Mouse (Mus musculus) left cerebral cortex, postnatal 10 days (tissue): Measurements from ENCODE around the gene Syn2. TPM values are rescaled to one million over a fixed set of nuclear protein-coding genes. Genes with fewer than 3 reads are reported as not detected.

ENCODE experiments used
- DNase-seq, 2 experiments: peaks; one replicate each; pipeline ENCODE4 v3.0.0; 2021 to 2022; ENCODE audit warnings: low spot score in 2 of 2, mixed read lengths in 1 of 2; ENCODE audit errors: extremely low spot score in 1 of 2
- intact Hi-C: fragments of 180-260 bp; cut with DNase I; formaldehyde crosslinking; loops from one replicate; pipeline ENCODE4 v1.15.1; 2025
- total RNA-seq, 2 experiments: library from RNA; stranded (reverse); gene quantifications; 2 replicates each; pipeline ENCODE4 v1.2.3; 2021

Gene Syn2
- total RNA-seq, 2 experiments from 2014 or later, result 399 to 403 TPM

DNA sequence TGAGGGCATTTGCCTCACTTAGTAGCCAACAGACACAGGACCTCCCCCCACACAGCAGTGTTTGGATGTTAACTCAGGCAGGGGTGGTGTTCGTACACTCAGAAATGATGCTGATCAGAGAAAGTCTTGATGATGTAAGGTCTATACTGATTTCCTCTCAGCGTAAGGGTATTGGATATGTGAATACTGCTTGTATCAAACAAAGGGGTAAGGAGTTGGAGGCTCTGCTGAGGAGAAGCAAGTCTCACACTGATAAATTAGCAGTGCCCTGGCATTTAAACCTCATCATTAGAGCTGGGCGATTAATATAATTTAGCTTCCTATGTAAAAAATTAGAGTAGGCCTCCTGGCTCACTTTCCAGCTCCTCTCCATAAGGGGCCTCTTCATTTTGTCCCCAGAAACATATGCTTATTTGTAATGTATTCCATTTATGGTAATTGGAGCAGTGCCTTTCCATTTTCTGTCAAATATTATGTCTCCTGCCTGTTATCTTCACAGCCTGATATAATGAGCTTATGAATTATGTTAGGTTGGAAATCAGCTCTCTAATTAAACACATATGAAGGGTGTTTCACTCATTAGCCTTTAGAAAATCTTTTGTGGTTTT, 31.3 kb downstream of the Syn2 start:
- intact Hi-C loops, result no loop called here
- no peak for DNase-seq

DNA sequence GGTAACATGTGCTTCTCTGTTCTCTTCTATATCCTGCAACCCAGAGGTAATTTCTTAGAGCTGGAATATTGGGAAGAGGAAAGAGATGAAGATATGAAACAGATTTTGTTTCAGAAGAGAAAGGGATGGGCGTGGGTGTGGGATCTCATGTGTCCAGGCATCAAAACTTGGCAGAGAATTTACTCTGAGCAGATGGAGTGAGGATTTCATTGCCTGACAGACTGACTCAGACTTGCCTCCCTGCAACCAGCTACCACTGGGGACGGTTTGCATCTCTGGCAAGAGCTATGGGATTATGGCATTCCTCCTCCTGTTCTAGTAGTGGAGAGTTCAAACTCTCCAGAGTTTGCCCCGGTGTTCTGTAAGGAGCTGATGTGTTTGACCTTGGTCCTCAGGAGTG, 34.2 kb downstream of the Syn2 start:
- DNase-seq, result peak; percentile 28 to 68
- intact Hi-C loops, result no loop called here

DNA sequence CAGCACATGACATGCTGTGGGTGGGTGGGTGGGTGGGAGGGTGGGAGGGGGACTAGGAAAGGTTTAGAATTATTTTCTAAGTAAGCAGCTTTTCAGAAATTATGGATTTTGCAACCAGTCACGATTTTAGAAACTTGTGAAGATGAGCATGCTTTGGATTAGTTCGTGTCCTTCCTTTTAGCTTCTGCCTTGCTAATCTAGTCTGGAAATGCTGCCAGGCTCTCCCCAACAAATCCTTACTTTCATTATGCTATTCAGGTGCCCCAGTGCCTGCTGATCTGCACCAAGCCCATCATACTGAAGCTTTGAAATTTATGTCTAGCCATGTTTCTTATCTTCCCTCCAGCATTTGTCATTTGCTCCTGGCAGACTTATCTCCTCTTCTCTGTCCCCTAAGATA, 34.8 kb downstream of the Syn2 start:
- intact Hi-C loops, result no loop called here
- DNase-seq, result no peak

DNA sequence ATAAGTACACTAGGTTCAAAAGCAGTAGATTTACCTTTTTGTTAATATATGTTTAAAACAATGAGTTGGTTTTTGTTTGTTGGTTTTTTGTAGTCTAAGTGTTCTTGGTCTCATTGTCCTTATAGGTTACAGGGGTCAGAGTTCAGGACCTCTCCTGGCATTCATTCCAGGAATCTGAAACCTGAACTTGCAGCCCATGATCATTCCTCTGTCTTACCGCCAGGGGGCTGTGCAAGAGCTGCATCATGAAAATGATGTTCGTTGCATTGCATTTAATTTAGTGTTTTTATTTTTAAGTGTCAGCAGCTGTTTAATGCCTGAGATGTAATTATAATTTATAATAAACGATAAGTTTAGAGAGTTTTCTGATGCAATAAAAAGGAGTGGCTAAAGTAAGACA, 40.1 kb downstream of the Syn2 start:
- intact Hi-C loops, result no loop called here
- peak in 1 of 2 experiments; percentile 23 for DNase-seq

DNA sequence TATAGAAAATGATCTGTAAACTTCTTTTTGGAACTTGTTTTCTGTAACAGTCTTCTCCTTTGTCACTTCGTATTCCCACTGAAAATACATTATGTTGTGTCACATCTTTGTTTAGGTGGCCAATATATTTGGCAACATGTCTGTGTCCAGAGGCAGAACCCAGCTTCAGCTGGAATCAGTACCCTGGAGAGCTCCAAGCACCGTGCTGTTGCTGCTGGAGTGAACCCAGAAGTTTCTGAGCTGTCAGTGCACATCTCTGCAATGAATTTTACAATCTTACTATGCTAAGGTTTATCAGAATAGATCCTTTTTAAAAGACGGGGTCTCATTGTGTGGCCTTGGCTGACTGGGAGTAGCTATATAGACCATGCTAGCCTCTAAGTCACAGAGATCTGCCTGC, 44.1 kb downstream of the Syn2 start:
- intact Hi-C loops, result no loop called here
- no peak for DNase-seq

DNA sequence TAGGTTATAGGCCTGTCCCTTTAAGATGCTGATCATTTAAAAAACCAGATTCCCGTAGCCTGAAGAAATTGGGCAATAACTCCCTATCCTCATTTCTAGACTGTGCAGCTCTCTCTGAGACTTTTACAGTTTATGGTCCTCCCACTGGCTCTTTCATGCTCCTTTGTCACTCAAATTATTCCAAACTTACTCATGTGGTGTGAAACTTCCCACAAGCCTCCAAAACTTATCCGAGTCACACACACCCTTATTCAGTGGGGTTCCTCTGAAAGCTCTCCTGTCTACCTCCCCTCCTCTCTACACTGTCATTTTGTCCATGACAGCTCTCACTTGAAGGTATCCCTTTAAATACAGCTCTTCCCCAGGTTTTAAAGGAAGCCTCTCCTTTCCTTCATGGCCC, 46.4 kb downstream of the Syn2 start:
- DNase-seq, result no peak
- intact Hi-C loops, result no loop called here

DNA sequence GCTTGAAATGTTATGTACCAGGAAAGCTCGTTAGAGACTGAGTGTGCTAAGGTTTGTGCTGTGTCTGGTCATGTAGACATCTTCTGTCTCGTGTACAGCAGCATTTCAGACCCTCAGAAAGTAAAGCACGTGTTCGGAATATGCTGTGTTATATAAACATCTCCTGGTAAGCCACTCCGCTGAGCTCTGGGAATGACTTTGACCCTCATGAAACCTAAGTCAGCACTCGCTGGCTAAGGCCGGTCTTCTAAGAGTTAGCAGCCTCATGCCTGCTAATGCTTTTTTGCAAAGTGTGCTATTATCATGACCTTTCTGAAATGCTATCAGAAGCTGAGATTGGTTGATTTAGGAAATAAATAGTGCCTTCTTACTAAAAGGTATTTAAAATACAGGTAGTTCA, 56.4 kb downstream of the Syn2 start:
- intact Hi-C loops, result no loop called here
- DNase-seq, result no peak

DNA sequence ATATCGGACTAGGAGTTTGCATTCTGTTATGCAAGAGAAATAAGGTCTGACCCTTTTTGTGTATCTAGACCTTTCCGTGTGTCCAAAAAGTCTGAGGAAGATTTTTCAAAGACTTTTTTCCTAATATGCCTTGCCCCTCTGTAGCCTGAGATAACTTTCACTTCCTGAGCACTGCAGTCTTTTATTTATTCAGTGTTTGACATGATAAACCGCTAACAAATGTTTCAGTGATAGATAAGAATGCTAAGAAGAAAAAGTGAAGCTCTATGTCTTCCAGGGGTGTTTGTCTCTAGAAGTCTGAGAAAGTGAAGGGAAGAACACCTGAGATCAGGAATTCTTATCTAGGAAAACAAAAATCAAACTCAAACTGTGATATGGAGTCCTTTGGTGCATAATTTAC, 66.1 kb downstream of the Syn2 start:
- no peak for DNase-seq
- intact Hi-C loops, result no loop called here

DNA sequence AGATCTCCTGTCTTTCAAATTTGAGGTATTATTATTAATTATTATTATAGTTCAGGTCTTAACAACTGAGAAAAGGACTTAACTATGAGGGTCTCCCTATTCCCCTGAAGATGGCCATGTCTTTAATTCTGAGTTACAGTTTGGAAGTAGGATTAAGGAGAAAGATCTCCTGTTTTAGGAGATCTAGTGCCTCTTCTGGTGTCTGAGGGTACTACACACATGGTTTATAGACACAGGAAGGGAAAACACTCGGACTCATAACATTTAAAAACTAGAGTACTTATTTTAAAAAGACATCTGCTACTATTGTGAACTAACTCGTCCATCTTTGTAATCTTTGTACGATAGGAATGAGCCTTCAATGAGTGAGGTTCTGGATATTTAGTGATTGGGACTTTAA, 68.3 kb downstream of the Syn2 start:
- DNase-seq, result no peak
- intact Hi-C loops, result no loop called here

DNA sequence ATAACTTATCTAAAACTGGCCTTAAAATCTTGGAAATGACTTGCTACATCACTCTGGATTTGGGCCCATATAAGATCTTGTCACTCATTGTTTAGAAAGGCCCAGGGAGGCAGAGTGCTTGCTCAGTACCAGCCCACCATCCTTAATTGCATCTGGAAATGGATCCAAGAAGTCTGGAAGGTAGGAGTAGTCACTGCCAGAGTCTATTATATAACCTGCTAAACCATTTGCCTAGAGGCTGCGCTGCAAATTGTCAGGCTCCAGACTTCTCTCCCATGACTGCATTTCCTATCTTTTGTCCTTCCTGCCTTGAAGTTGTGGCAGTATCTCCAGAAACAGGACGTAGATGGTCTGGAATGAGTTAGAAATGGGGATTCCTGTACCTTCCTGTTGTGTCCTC, 75.5 kb downstream of the Syn2 start:
- no peak for DNase-seq
- intact Hi-C loops, result no loop called here

DNA sequence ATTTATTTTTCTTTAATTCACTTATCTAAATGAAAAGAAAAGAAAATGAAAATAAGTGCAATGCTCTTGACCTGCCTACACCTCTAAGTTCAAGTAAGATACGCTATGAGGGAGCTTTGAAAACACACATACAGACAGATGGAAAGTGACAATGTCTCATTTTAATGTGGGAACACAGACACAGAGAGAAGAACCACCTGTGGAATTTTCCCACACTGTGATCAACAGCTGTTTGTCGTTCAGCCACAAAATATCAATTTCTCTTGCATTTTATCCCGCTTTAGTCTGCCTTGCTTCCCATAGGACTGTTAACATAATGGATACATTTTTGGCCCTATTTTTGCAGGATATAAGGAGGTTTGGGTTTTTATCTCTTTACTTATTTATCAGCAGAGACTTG, 76.1 kb downstream of the Syn2 start:
- no peak for DNase-seq
- intact Hi-C loops, result no loop called here

DNA sequence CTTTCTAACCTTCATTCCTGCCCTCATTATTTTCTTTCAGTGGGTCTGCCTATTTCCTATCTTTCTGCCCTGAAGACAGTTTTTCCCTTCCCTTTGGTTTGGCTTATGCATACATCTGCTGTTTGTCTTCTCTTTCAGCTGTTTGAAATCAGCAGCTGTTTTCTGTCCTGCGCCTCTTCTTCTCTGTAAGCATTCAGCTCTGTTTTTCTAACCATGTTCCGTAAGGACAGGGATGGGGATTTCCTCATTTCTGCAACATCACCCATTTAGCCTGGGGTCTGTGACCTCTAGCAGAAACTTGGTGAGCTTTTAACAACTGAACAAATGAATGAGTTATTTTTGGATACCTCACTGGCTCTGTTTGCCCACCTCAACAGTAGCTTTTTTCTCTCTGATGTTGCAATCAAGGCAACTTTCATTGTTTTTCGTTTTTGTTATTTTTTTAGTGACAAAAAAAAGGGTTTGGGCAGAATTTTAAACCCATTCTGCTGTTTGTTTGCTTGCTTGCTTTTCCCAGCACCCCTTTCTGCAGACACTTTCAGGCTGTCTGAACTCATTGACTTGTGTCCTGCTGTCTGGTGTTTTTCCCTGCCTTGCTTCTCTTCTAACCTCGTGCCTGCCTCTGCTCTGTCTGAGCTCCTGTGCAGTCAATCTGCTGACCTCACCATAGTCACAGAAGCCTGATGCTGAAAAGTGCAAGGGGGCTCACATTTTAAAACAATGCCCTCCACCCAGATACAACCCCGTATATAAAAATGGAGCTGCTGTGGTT, 77.6 kb downstream of the Syn2 start:
- intact Hi-C loops, result no loop called here
- DNase-seq, result no peak

DNA sequence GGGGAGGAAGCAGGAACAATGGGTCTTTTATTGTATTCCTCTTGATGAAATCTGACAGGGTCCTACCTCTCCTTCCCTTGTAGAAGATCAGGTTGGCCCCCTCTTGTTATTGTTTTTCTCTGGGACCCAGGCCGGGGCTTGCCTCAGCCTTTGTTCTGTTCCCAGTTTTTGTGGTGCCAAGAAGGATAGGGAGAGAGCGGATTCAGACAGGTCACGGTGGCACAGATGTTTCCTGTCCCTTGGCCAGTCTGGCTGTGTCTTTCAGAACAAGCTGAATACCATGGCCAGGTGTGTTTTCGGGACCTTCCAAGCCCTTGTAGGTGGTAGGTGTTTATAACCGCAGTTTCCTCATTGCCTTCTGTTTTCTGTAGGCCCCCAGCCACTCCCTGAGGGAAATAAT, 78.4 kb downstream of the Syn2 start:
- no peak for DNase-seq
- intact Hi-C loops, result no loop called here

DNA sequence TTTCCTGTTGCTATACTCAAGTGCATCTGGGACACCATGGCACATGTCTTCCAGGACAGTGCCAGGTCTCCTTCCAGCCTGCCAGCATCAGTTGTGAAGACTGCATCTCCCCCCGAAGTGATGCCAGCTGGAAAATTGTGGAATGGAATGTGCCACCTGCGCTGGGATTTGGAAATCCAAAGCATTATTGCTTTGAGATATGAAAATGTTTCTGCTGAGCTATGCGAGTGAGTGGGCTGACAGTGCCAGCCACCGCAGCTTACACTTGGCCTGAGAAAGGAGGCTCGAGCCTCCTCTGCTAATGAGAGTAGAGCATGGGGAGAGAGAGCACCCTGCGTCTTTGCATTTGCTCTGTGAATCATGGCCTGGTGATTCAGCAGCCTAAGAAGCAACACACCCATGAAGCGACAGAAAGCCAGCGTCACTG, 86.5 kb downstream of the Syn2 start:
- intact Hi-C loops, result loop anchor here (10.0 kb wide), 1 partner anchor 176 kb away; no protein-coding TSS in a partner anchor
- DNase-seq, result no peak

DNA sequence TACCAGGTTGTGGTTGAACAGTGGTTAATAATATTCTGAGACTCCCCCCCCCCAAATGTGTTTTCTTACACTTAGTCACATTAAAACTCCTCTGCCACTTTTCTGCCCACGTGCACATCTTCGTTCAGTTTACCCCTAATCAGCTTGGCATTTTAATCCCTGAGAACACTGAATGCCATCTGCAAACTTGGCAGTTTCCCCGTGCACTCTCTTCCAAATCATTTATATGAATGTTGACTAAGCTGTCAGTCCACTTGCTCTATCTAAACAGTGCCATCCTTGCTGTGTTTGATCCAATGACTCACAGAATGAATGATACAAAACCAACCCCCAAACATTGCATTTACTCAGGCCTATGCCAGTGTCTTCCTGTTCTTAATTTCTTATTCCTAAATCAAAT, 90.8 kb downstream of the Syn2 start:
- peak in 1 of 2 experiments; percentile 28 for DNase-seq
- intact Hi-C loops, result loop anchor here (5.0 to 10.0 kb wide), 2 partner anchors 42 to 181 kb away; no protein-coding TSS in a partner anchor

DNA sequence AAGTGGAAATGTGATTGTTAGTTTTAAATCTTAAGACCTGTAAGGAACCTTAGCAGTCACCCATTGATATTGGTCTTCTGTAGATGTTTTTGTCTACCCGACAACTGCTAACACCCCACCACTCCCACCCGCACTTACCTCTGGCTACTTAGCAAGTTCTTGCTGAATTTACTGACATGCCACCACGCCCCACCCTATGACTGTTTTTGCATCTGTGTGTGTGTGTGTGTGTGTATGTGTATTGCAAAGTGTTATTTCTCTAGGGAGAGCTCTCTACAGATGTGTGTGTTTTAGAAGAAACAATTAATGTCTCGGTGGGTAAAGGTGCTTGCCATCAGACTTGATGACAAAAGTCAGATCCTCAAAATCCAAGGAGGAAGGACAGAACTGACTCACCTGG, 92.3 kb downstream of the Syn2 start, which contains the start of gene Gm17482:
Gene Gm17482 (plus strand): TSS at position 301 of the 400 bp plus-strand sequence.
- DNase-seq, result no peak
- intact Hi-C loops, result loop anchor here (2.0 to 10.0 kb wide), 3 partner anchors 40 to 312 kb away; no protein-coding TSS in a partner anchor

DNA sequence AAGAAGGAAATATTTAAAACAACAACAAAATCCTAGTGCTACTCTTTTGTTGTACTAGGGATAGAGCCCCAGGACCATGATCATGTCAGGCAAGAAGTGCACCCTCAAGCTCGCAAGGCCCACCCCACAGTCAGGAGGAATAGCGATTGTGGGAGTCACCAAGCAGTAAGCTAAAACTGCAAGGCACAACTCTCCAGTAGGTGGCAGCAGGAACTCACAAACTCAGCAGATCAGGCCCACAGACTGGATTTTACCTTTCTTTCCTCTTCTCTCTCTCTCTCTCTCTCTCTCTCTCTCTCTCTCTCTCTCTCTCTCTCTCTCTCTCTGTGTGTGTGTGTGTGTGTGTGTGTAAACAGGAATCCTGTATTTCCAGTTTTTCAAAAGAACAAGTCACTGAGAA, 92.8 kb downstream of the Syn2 start:
- DNase-seq, result peak; percentile 78 to 89
- intact Hi-C loops, result loop anchor here (2.0 to 10.0 kb wide), 3 partner anchors 40 to 311 kb away; no protein-coding TSS in a partner anchor

DNA sequence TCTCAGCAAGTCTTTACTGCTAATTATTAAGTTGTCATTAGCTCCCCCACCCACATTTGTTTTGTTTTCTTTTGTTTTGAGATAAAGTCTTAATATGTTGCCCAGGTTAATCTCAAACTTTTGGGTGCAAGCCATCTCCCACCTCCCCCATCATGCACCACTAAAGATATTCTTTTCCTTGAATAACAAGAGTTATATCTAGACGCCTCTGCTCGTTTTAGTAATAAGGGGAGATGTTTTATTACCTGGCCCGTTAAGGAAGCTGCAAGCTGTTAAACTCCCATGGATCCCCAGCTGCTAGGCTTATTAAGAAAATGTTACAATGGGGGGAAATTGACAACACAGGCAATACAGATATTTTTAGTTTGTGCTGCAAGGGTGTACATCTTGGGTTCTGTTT, 95.9 kb downstream of the Syn2 start:
- no peak for DNase-seq
- intact Hi-C loops, result no loop called here

DNA sequence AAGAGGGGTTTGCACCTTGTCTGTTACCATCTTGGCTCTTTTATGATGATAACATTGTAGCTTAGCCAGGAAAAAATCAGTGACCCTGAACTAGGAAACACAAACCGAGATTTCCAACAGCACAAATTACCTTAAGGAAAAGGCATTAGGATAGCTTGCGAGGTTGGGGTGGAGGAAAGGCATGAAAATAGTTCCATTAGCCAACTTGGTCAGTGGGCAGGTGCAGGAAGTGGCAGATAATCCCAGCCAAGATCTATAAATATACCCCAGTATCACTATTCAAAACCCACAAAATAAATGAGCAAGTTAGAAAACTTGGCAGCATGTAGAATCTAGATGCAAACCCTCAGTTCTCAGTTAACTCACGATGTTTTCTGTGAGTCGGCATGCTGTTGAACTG, 97.1 kb downstream of the Syn2 start:
- DNase-seq, result no peak
- intact Hi-C loops, result no loop called here

DNA sequence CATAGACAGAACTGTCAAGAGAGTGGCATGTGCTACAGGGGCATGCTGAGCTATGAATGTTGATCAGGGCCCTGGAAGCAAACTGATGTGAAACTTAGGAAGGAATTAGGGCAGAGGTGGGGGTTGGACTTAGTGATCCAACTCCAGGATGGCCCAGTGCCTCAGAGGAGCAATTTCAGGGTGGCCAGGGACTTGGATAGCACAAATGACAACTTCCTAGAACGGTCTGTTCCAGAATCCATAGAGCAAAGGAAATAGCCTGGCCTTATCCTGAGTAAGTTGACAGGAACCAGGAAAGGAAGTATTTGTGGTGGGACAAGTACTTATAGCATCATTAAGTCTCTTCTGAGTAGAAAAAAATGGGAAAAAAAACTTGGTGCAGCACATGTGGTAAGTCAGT, 97.9 kb downstream of the Syn2 start:
- intact Hi-C loops, result no loop called here
- DNase-seq, result no peak
